Mouse (Mus musculus): ENCODE measurements around the gene Nacc1. TPM values are rescaled to one million over a fixed set of nuclear protein-coding genes. Genes with fewer than 3 reads are reported as not detected.
"Not testable (repeated sequence)": the region's sequence is repeated elsewhere in the genome, so short reads cannot be mapped to it uniquely, and the experiment has no call there.

Gene Nacc1
- polyA plus RNA-seq, 1 experiment from 2014 or later = 109 TPM

GRCm38 (mm10) chr8:84629586-84629985 is 58.1 kb downstream of the Nacc1 start:
- POLR2A ChIA-PET = no interaction called here
- ATAC-seq (no peak), DNase-seq (ENCODE audit: low read depth, low spot score) (no peak)
- CTCF ChIA-PET = no interaction called here
- H3K27me3 ChIP-seq = no peaks in the 10 kb centered on the region
- in situ Hi-C loops (cut with MboI; ENCODE audit: low pct_unique_long_range_greater_than_20kb) = no loop called here
- TF ChIP-seq CTCF (IDR thresholded peaks at IDR 0.05) = no peak

GRCm38 (mm10) chr8:84623425-84623824 is 64.2 kb downstream of the Nacc1 start:
- in situ Hi-C loops (cut with MboI; ENCODE audit: low pct_unique_long_range_greater_than_20kb); CTCF ChIA-PET: not testable (repeated sequence)

GRCm38 (mm10) chr8:84621102-84621625 is 66.5 kb downstream of the Nacc1 start:
- in situ Hi-C loops (cut with MboI; ENCODE audit: low pct_unique_long_range_greater_than_20kb) = no loop called here
- TF ChIP-seq CTCF (IDR thresholded peaks at IDR 0.05) = no peak
- ChIA-PET CTCF (interaction anchor here (1.5 kb wide), 1 partner anchor 27 kb away, joined by 5 read pairs; no protein-coding TSS in a partner anchor), POLR2A (no interaction called here)
- ATAC-seq = no peak
- DNase-seq (ENCODE audit: low read depth, low spot score) = no peak
- H3K27me3 ChIP-seq = peaks cover 11% of the 10 kb centered on the region

More at GRCm38 (mm10) chr8:84623425-84623824, 64.2 kb downstream of the Nacc1 start:
- POLR2A ChIA-PET; ATAC-seq; DNase-seq (ENCODE audit: low read depth, low spot score): not testable (repeated sequence)
- H3K27me3 ChIP-seq = peaks cover 11% of the 10 kb centered on the region

Other genes starting within 250 kb of the Nacc1 start
- 113 TPM for gene Ier2, start 25.0 kb downstream of the Nacc1 start, polyA plus RNA-seq (2021)
- 106 TPM for gene Trmt1, start 1.6 kb downstream of the Nacc1 start, polyA plus RNA-seq (2021)
- gene Lyl1, start 13.6 kb upstream of the Nacc1 start, polyA plus RNA-seq (2021) = 0.13 TPM
- 1.4 TPM for gene G430095P16Rik, start 35.1 kb upstream of the Nacc1 start, polyA plus RNA-seq (2021)
- 32.5 TPM for gene Nfix, start 112.5 kb upstream of the Nacc1 start, polyA plus RNA-seq (2021)
- gene Dand5, start 135.0 kb upstream of the Nacc1 start, polyA plus RNA-seq (2021) = 12.5 TPM
- gene Gadd45gip1, start 143.7 kb upstream of the Nacc1 start, polyA plus RNA-seq (2021) = 31.8 TPM
- gene Rad23a, start 152.8 kb upstream of the Nacc1 start, polyA plus RNA-seq (2021) = 126 TPM
- gene Calr, start 159.1 kb upstream of the Nacc1 start, polyA plus RNA-seq (2021) = 1,232 TPM
- gene Farsa, start 169.1 kb upstream of the Nacc1 start, polyA plus RNA-seq (2021) = 79.6 TPM
- 6.0 TPM for gene Syce2, start 184.2 kb upstream of the Nacc1 start, polyA plus RNA-seq (2021)
- 55.5 TPM for gene Gcdh, start 206.1 kb upstream of the Nacc1 start, polyA plus RNA-seq (2021)
- 0.28 TPM for gene Klf1, start 214.1 kb upstream of the Nacc1 start, polyA plus RNA-seq (2021)
- 25.9 TPM for gene Dnase2a, start 220.7 kb upstream of the Nacc1 start, polyA plus RNA-seq (2021)
- 0.60 TPM for gene Mast1, start 249.5 kb upstream of the Nacc1 start, polyA plus RNA-seq (2021)

Data from Patski (cell line).